Mouse (Mus musculus) fibroblast of lung, adult 2 months (primary cell): ENCODE data around the gene Aven.
"Not testable (repeated sequence)": the region's sequence is repeated elsewhere in the genome, so short reads cannot be mapped to it uniquely, and the experiment has no call there.

ENCODE experiments used
- DNase-seq: peaks from one replicate; pipeline ENCODE4 v3.0.0-alpha.2; 2011; ENCODE audit warnings: low read depth

The Aven gene

DNA sequence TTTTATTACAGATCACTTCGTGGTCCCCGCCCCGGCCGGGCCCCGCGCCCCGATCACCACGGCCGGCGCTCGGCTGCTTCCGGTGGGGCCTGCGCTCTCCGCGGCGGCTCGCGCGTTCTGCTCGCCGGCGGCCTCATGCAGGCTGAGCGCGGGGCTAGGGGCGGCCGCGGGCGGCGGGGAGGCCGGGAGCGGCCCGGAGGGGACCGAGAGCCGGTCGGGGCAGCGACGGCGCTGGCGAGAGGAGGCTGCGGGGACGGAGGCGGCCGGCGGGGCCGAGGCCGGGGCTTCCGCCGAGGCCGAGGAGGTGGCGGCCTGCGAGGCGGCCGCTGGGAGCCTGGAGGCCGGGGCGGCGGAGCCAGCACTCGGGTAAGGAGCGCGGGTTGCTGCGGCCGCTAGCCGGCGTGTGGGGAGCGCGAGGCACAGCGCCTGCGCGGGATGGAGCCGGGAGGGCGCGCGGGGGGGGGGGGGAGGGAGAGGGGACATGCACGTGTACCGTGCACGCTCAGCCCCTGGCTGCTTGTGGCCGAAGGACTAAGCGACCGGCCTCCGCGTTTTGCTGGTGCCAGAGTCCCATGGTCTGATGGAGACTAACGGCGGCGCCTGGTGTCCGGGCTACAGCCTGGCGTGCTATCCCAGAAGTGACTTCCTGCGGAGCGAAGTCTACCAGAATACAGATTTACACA is at the start of gene Aven:
Aven (plus strand) TSS at position 109 of the 683 bp plus-strand sequence.
- peak; percentile 37 for DNase-seq

DNA sequence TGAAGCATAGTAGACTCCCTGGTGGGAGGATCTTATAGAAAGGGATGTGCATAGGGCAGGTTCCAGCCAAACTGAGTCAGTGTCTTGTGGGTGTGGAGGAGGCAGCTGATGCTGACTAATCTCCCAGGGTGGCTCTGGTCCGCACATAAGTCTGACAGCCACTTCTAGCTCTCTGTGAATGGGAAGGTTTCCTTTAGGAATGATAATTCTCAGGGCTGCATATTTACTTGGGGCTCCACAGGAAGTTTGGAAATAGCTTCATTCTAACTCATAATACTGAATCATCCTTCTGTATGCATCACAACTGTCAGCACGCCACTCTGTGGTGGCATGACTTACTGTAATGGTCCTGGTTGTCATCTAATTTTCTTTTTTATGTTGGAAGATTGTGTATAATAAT is 49.3 kb upstream of the Aven start:
- peak; percentile 82 for DNase-seq

DNA sequence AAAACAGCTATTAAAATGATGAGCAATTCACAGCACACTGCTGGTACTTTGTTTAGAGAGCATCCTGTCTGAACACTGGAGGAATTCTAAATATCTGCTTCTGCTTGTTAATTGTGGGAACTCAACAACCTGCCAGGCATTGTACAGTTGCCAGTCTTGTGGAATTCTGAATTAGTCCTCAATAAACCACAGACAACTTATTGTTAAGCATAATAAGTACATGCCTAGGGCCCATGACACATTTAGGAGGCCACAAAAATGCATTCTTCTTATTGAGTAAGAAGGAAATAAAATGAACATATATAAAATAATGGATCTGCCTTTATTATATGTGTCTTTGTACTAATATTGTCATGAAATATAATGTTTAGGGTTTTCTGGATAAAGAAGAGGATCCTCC is 47.3 kb upstream of the Aven start:
- DNase-seq, result peak; percentile 53

DNA sequence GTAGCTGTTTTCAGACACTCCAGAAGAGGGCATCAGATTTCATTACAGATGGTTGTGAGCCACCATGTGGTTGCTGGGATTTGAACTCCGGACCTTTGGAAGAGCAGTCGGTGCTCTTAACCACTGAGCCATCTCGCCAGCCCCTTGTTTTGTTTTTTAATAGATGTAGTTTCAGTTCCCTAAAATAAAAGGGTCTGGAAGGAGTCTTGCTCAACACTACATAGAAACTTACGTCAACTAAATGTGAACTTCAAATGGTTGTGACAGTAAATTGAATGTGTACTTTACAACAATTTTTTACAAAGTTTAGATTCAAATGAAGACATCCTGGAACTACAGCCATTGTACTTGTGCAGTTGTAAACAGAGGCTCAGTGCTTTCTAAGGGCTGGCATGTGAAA is 44.7 kb upstream of the Aven start:
- not testable (repeated sequence) for DNase-seq

DNA sequence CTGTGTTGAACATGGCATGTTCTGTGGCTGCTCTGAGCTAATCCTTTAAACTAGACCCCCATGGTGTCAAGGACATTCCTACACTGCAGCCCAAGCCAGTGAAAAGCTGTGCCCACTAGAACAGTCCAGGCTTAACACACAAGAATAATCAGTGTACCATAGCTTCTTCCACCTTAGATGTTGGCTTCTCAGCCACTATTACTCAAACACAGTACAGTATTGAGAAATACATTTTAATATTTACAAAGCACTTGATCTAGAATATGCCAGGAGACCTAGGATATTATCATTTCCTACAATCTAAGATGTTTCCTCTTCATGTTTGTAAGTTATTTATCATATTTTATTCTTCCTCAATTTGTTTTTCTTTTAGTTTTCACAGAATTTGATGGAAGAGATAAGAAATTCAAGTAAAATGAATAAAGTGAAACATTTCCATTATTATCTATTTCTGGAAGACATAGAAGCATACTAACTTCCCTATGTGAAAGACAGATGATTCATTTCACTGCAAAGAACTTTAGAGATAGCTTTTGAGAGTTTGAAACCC is 44.2 kb upstream of the Aven start:
- no peak for DNase-seq

DNA sequence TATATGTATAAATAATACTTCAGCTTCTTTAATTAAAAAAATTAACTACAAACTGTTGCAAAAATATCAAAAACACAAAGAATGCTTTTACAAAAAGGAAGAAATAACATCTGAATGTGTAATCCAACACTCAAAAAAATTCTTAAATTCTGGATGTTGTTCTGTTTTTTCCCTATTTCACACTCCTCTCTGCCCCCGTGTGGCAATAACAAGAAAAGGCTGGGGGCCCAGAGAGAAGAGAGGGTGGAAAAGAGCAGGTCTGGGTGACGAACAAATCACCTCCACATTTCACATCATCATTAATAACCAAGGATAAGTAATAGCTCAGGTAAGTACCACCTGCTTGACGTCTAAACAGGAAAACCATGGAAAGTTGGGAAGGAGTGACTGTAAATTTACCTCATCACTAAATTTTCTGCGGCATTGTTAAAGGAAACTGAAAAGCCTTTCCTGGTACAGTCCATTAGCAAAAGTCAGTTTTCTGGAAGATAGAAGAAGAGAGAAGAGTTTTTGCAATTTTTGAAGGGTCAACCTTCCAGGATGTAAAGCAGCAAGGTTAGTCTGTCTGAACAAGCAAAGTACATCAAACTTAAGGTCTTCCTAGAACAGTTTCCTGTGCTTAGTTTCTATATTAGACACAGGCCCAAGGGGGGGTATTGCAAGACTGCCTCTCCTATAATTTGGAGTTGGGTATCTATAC is 43.0 kb upstream of the Aven start:
- no peak for DNase-seq

DNA sequence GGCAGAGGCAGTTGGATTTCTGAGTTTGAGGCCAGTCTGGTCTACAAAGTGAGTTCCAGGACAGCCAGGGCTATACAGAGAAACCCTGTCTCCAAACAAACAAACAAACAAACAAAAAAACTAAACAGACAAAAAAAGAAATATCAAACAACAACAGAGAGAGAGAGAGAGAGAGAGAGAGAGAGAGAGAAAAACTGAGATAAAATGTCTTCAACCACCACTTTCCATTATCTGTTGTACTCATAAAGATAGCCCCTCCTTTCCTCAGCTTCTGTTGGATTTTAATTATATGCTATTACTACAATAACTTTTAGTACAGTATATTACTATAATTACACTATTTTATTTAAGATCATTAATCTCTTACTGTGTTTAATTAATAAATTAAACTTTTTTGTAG is 40.3 kb upstream of the Aven start:
- DNase-seq, result not testable (repeated sequence)

DNA sequence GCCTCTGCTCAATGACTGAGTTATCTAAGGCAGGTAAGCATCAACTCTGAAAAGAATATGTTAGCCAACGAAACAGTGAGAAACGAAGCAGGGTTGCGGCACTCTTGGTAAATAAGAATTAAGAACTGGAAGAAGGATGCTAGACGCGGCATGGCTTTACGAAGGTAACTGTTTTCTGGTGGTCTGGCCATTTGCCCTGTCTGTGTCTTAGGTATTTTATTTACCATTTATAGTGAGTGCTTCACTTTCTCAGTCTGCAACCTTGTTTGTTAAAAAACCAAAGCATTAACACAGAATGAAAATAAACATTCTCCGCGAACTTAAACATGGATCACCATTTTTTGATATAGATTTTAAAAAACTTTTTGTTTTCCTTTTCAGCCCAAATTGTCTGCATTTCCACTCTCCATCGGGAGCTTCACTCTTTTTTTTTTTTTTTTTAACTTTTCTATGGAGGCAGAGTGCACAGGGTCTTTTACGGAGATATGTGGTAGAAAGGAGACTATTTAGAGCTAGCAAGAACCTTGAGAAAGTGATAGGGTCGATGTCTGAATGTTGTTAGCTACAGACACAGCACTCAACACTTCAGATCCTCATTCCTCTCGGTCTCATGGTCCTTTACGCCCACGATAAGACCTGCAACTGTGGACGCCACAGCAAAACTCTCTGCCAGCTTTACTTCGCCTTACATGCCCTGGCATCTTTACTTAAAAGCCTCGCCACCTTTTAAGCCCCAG is 38.5 kb upstream of the Aven start:
- no peak for DNase-seq

DNA sequence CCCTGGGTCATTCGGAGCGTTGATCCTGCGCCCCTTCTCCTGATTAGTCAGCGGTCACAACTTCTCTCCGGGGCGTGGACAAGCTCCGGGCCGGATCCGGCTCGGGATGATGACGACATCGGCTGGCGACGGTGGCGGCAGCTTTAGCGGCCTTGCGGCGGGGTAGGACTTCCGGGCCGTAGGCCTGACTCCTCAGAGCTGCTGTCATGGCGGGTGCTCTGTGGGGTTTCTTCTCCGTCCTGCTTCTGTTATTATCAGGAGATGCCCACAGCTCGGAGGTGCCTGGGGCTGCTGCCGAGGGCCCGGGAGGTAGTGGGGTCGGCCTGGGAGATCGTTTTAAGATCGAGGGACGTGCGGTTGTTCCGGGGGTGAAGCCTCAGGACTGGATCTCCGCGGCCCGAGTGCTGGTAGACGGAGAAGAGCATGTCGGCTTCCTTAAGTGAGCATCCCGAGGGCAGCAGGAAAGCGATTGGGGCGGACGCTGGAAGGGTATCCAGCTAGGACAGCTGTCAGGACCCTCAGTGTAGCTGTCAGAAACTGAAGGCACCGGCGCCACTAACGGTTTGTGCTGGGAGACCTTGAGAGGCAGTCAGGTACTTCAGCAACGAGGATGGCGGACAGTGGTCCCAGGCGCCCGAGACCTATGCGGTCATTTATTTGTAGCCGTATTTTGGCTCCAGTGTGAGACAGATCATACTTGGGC is 37.8 kb upstream of the Aven start, which contains the start of gene Emc7:
Emc7 (plus strand) TSS at position 136 of the 703 bp plus-strand sequence.
- peak; percentile 89 for DNase-seq

DNA sequence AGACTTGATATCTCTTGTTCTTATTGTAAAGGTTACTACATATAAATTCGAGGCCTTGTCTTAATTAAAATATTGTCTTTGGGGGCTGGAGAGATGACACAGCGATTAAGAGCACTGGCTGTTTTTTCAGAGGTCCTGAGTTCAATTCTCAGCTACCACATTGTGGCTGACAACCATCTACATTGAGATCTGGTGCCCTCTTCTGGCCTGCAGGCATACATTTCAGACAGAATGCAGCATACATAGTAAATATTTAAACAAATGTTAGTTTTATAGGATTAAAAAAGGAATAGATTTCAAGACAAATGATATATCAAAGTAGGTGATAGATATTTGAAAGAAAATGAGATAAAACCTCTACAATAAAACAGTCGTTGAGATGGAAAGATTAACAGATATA is 32.2 kb upstream of the Aven start:
- no peak for DNase-seq

DNA sequence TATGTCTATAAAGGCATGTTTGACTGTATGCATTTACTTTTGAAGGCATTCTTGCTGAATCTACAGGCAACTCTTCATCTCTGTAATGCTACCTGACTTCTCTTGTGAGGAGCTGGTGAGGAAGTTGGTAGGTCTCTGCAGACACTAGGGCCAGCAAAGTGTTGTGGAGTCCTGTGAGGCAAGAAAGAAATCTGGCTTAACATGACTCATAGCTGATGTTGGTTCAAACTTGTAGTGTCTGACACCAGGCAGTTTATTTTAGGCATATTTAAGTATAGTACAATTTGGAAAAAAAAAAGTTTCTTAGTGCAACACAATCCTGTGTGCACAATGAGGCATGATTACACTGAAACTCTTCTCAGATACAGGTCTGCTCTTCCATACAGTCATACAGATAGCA is 23.2 kb upstream of the Aven start:
- DNase-seq, result no peak

DNA sequence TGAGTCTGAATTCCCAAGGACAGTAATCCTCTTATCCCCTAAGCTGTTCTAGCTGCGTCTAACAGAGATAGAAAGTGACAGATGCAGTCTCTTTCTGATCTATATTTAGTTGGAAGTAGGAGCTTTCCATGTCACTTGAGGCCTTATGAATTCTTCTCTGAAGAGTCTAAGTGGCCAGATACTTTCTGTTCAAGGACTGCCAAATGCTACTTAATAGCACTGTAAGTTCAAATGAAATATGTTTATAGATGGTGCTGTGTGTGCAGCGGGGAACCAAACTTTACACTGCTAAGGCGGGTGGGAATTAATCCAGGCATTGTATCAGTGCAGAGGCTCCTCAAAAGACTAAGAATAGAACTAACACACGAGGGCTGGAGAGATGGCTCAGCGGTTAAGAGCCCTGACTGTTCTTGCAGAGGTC is 21.8 kb upstream of the Aven start:
- DNase-seq, result no peak

DNA sequence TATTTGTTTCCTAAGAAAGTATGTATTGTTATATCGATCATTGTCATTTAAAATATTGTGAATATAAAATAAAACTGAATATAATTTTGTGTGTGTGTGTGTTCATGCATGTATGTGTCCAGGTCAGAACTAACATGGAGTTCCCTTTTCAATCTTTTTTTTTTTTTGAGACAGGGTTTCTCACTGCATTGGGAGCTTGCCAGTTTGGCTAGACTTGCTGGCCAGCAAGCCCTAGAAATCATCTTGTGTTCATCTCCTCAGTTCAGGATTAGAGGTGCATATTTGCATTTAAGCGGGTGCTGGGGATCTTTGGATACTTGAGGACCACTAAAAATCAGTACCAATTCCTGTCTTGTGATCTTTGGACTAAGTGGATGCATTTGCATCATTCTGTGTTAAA is 20.7 kb upstream of the Aven start:
- DNase-seq, result no peak

DNA sequence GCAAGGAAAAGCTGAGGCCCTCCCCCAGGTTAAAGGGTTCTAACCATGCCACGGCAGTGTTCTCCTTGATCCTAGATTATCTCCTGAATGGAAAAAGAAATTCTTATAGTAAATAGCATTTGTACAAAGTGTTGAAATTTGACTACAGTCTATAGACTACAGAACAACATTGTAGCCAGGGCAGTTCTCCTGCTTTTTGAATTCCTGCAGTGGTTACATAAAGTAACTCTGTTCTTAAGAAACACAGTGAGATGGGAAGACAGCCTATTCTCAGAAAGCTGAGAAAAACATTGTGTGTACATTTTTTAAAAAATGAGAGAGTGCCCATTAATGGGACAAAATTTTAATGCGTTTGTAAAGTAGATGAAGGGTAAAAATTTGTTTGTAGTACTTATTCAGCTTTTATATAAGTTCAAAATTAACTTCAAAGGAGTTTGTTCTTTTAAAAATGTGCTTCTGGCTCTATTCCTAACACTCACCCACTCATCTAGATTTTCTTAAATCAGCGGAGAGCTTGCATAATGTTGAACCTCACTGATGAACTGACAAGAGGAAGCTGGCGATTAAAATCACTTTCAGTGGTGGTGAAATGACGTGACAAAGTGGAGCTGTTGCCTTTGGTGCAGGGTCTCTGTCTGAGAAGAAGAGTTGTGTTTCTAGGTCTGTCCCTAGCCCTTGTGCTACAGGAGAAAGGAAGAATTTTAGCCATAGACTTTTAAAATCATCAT is 17.6 kb upstream of the Aven start:
- no peak for DNase-seq

DNA sequence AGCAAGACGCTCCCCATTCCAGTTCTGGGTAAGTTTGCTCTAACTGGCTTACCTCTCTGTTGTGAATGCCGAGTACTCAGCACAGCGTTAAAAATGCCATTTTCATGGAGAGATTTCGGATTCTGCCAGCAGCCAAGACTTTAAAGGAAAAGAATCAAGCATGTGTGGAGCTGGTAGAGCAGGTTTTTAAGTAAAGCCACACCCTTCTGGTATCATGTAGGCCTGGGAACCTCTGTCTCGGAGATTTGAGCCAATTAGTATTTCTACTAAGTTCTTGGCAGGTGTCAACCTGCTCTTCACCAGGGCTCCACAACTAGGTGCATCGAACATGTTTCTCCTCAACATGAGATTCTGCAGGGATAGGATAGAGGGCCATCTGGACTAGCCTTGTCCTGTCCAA is 16.2 kb upstream of the Aven start:
- DNase-seq, result no peak

DNA sequence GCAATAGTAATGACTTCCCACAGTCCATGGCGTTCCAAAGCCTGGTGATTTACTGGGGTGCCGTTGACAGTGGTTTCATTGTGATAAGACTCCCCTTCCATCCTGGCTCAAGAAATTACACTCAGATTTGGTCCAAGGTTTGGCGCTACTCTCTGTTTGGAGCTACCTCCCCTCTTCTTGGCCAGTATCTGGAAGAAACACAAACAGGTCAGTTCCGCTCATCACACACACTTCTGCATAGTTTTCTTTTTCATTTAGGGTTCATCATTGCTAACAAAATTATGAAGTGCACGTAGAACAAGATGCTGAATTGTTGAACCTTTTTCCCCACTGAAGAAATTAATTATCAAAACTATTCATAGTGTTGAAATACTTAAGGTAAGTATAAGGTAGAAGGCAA is 12.1 kb upstream of the Aven start, which contains the start of gene Chrm5:
Chrm5 (minus strand) TSS at position 101 of the 400 bp plus-strand sequence.
- no peak for DNase-seq

DNA sequence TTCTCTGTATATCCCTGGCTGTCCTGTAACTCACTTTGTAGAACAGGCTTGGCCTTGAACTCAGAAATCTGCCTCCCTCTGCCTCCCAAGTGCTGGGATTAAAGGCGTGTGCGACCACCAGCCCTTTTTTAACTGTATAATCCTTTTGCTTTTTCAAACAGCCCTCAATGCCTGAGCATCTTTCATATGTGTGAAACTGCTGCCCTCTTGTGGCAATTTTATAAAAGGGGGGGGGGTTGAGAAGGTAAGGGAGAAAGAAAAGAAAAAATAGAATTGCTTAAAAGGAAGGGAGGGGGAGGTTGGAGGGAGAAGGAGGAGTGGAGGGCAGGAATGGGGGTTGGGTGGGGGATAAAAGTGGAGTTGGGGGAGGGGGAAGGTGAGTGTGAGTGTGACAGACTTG is 11.2 kb upstream of the Aven start:
- peak; percentile 20 for DNase-seq

DNA sequence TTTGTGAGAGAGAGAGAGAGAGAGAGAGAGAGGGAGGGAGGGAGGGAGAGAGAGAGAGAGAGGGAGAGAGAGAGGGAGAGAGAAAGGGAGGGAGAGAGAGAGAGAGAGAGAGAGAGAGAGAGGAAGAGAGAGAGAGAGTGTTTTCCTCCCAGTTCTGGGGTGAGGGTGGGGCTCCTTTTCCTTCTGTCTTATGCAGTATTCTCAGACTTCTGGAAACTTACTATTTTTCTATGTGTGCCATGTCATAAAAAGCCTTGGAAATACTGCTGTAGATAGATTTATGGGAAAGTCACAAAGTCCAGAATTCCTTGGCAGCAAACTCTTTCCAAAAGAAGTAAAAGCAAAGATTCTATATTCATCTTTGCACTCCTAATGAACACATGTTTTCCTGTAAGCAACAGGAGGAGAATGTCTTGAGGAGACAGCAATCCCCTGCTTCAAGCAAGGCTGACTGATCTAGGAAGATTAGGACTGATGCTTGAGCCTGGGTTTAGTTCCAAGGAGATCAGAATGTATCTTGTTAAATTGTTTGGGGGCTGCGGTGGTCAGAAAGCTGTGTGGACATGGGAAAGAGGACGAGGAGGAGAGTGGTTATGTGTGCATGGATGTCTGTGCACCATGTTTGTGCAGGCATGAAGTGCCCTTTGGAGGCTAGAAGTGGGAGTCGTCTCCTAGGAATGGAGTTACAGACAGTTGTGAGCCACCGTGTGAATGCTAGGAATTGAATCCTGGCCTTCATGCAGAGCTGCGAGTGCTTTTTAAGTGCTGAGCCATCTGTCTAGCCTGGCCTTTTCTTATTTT is 10.0 kb upstream of the Aven start:
- DNase-seq, result no peak

DNA sequence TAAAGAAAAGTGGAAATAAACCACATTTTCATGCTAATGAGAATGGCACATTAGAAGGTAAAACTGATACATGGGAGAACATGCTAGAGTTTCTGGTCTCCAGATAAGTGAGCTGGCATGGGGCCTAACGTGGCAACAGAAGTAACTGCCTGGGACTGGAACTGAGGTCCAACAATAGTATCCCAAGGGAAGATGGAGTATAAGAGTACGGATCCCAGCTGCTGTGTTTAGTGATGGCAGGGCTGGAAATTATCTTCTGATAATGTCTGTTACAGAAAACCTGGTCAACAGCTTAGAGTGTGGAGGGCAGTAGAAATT is 9.5 kb upstream of the Aven start:
- no peak for DNase-seq

DNA sequence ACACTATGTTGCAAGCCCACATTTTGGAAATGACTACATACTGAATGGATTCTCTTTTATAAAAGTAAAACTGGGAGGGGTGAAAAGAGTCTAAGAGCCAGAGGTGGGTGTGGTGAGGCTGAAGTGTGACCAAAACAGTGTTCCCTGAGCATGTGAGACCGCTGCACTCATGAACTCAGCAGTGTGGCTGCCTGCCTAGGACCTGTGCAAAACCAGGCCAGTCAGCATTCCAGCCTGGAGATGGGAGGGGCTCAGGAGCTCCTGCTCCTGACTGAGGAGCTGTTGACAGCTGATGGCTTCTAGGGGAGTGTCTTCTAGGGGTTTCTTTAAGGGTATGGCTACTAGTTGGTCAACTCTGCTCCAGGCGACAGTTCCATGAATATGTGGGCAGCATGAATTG is 7.9 kb upstream of the Aven start:
- DNase-seq, result no peak
